Comparison of ENCODE assay signal across 16 mouse cellular contexts in genomic region chr3:152776363-152776762, GRCm38 (mm10).
"Had no signal": no experiment of that assay in that cellular context is flagged by ENCODE, and none has a peak within 500 bp of the region (broad histone marks: within the 10 kb centered on the region; RNA-seq: fewer than 3 reads in every experiment).

No protein-coding gene starts in this region.

- H3K9me3 ChIP-seq: liver, embryonic 12.5 days; liver, embryonic 15.5 days; megakaryocyte, embryonic 14.5 days; midbrain, embryonic 10.5 days; midbrain, embryonic 13.5 days; neural tube, embryonic 13.5 days; stomach, embryonic 15.5 days had no signal

- H3K27ac ChIP-seq: left cerebral cortex, adult 2 months; liver, embryonic 12.5 days; liver, embryonic 15.5 days; midbrain, embryonic 10.5 days; midbrain, embryonic 13.5 days; neural tube, embryonic 13.5 days; stomach, embryonic 15.5 days had no signal

- H3K27me3 ChIP-seq: liver, embryonic 12.5 days; liver, embryonic 15.5 days; megakaryocyte, embryonic 14.5 days; midbrain, embryonic 13.5 days; neural tube, embryonic 13.5 days; stomach, embryonic 15.5 days had no signal

- ATAC-seq: intestine, postnatal 0 days; liver, embryonic 12.5 days; midbrain, embryonic 13.5 days; midbrain, embryonic 16.5 days had no signal

- H3K4me1 ChIP-seq: liver, embryonic 12.5 days; megakaryocyte, embryonic 14.5 days; midbrain, embryonic 10.5 days; midbrain, embryonic 13.5 days; neural tube, embryonic 13.5 days; stomach, embryonic 15.5 days had no signal

- H3K4me2 ChIP-seq: liver, embryonic 12.5 days; liver, embryonic 15.5 days; midbrain, embryonic 13.5 days; neural tube, embryonic 13.5 days; stomach, embryonic 15.5 days had no signal

- H3K4me3 ChIP-seq: left cerebral cortex, adult 2 months; liver, embryonic 12.5 days; liver, embryonic 15.5 days; megakaryocyte, embryonic 14.5 days; midbrain, embryonic 10.5 days; midbrain, embryonic 13.5 days; myocyte; neural tube, embryonic 13.5 days; stomach, embryonic 15.5 days had no signal

- DNase-seq: layer of hippocampus, postnatal 36 days; retina, postnatal 1 day; right cerebral cortex, postnatal 25 days; spleen, adult 18-20 months; thymus, postnatal 25 days had no signal

- H3K36me3 ChIP-seq: midbrain, embryonic 10.5 days; midbrain, embryonic 13.5 days; neural tube, embryonic 13.5 days; stomach, embryonic 15.5 days had no signal

- H3K9ac ChIP-seq: liver, embryonic 12.5 days; liver, embryonic 15.5 days; midbrain, embryonic 13.5 days; neural tube, embryonic 13.5 days; stomach, embryonic 15.5 days had no signal
